Mouse (Mus musculus) R1 (cell line): Measurements from ENCODE around the gene Cenpq.
A peak's percentile ranks its signal among the peaks of the same experiment; 100 is the strongest.

Experiments used
- DNase-seq: peaks from one replicate; pipeline ENCODE4 v3.0.0-alpha.2; 2018; ENCODE audit warnings: low read depth, low spot score

The Cenpq gene

DNA sequence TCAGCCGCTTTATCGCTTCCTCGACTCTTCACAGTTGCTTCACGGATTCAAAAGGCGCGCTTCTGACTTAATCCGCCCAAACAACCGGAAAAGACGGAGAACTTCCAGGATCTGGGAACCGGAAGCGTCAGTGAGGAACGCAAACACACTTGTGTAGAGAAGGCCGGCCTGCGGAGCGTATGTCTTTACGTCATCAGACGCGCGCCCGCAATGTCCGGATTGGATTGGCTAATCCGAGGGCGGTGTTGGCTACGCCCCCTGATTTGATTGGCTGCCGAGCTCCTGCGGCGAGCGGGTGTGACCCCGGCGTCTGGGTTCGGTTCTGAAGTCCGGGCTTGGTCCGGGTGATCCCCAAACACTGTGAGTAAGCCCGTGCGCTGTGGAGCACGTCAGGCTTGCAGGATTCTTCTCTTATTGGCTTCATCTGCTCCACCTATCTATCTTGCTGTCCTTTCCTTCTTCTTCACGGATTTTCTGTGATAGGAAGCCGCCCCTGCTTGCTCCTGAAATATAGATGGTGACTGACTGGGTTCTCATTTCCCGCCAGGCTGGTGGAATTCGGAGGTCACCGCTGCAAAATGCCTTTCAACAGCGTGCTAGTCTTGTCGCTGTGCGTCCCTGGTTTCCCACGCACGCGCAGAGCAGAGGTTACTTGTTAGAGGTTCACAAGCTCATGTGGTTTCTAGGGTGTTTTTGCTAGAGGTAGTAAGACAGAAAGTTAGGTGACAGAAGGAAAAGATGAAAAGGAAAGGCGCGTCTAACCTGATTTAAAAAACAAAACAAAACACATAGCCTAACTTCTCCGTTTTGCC is at the start of gene Cenpq, which contains the start of gene Mut:
Gene Cenpq, minus strand, starts transcription at position 628 of the 812 bp plus-strand sequence.
Gene Mut, plus strand, starts transcription at position 266 of the 812 bp plus-strand sequence.
- DNase-seq, result peak; percentile 99

- peak; percentile 5 for DNase-seq
Observed at GRCm38 (mm10) chr17:40977914-40978313, 43.1 kb upstream of the Cenpq start.

DNA sequence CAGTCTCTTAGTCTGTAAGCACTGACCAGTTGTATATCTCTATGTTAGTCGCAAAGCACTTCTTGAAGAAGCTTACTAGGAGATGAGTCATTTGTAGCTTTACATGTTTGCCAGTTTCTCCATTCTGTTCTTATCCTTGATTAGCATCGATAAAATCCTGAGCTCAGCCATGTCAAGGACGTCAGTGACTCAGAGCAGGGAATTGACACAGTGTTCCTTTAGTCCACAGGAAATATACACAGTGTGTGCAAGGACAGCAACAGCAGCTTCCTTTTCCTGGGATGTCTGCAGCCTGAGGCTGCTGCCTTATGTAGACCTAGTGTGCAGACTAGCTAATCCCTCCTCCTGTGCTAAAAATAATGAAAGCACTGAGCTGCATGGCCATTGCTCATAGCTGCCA is 13.7 kb upstream of the Cenpq start:
- no peak for DNase-seq

- DNase-seq, result no peak
Observed at GRCm38 (mm10) chr17:40933985-40934384, 862 bp downstream of the Cenpq start.

DNA sequence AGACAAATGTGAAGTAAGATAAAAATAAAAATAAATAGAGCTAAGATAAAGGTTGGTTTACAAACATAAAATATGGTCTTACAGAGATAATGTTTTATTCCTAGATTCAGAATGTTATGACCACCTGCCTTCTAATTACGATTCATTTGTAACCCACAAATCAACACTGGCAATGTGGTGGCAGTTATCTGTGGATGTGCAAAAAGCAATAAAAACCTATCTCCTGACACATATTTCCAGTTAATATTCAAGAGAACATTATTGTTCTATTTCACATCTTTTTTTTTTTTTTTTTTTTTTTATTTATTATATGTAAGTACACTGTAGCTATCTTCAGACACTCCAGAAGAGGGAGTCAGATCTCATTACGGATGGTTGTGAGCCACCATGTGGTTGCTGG is 19.3 kb downstream of the Cenpq start:
- no peak for DNase-seq

DNA sequence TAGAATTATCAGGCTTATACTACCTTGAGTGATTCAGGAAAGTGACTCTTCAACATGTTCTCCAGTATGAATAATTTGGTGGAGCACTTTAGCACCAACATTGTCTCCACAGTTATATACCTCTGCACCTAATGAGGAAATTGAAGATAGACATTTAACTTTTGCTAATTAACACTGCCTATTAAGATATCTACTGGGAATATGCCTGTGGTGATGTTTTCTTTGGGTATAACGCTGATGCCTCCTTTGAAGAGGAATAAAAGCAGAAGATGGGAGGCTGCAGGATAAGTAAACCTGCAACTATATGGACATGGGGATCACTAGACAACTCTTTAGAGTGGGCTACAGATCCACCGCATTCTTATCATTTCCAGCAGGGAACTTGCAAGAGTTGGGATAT is 20.6 kb downstream of the Cenpq start, which contains the start of gene Glyatl3:
Gene Glyatl3, minus strand, starts transcription at position 101 of the 400 bp plus-strand sequence.
- no peak for DNase-seq

DNA sequence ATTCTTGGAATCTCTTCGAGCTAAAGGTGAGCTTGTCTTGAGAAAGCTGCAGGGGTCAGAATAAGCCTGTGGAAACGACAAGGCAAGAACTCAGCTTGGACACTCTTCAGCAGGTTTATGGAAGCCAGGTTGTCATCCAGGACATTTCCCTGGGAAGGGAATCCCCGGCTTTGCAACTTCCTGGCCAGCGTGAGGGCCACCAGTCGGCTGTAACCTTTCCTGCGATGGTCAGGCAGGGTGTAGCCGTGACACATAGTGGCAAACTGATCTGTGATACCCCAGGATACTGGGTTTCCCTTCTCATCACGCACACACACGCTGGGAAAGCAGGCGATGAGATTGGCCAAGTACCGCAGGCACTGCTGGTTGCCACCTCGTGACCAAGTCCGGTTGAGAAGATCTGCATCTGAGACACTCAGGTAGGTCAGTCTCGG is 30.1 kb downstream of the Cenpq start:
- DNase-seq, result peak; percentile 54

GRCm38 (mm10) chr17:40904056-40904597 is 30.7 kb downstream of the Cenpq start:
- DNase-seq, result peak; percentile 76

- DNase-seq, result no peak
Observed at GRCm38 (mm10) chr17:40903345-40903744, 31.5 kb downstream of the Cenpq start.

DNA sequence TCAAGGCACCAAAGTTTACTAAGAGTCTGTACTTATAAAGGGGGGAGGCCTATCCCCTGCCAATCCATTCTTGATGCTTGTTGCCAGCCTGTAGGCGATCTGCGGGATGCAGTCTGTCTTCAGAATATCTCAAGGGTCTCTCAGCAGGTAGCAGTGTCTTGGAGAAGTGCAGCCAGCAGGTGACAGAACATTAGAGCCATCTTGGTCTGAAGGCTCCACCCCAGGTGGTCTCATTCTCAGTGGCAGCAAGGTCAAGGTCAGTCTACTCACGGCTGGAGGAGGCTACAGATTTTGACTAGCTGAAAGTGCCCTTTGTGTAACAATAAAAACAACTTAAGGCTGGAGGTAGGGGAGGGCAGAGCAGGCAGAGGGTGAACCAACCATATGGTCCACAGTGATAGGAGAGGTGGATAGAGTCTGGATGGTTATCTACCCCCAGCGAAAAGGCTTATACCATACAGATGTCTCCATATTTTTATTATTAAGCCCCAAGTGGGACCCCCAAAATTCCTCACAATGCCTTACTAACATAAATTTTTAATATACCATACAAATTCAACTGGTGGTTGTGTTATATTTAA is 35.0 kb downstream of the Cenpq start:
- DNase-seq, result peak; percentile 72

GRCm38 (mm10) chr17:40896863-40897262 is 38.0 kb downstream of the Cenpq start:
- DNase-seq, result peak; percentile 32

DNA sequence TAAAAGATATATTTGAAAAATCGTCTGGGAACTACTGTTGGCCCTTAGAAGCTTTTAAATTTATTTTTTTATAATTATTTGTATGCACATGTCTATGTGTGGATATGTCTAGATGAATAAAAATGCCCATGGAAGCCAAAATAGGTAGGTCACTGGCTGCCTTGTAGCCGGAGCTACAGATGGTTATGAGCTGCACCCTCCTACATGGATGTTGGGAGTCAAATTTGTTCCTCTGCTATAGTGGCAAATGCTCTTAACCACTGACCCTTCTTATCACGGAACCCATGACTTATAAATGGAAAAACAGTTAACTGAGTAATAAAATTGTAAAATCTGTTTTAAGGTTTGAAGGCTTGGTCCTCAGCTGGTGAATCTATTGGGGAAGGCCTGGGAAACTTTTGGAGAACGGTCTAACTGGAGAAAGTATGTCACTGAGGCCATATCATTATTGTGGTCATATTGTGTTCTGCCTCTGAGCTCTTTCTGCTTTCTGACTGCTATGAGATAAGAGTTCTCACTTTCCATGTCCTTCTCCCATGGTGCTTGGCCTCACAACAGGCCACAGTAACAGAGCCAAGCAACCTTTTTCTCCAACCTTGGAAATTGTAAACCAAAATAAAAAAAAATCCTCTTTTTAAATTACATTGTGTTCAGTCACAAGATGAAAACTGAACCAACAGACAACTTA is 46.9 kb downstream of the Cenpq start:
- no peak for DNase-seq

DNA sequence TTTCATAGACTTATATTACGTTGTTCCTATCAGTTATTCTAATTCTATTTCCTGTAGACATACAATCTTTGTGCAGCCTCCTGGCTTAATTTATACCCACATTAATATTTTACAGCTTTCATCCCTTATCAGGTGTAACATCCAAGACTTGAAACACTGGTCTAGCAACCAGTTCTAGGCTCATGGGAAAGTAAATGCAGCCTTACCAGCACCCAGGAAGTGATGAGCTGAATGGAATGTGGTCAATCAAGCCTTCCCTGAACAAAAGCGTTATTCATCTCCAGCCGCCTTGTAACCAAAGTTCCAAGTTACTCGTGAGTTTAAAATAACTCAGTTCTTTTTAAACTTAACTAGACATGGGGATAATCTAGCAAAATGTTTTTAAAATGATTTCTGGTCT is 49.7 kb downstream of the Cenpq start:
- DNase-seq, result no peak

DNA sequence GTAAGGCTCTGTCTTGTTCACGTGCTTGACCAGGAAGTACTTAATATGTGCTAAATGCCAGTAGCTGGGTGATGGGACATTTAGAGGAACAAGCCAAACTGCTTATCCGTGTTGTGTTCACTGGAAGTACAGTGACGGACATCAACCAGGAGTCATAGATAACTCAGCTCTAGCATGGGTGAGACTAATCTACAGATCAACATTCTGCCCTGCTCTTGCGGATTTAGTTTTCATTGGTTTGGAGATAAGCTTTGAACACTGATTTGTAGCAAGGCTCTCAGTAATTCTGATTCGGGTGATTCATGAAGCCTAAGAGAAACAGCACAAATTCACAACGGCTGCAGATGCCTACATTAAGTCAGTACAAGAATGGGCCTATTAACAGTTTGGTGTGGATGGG is 52.7 kb downstream of the Cenpq start:
- DNase-seq, result no peak

GRCm38 (mm10) chr17:40879924-40880691 is 54.7 kb downstream of the Cenpq start, which contains the start of gene 9130008F23Rik:
9130008F23Rik (minus strand) TSS chr17:40880559.
- DNase-seq, result peak; percentile 47

GRCm38 (mm10) chr17:40879528-40879923 is 55.3 kb downstream of the Cenpq start:
- DNase-seq, result no peak

DNA sequence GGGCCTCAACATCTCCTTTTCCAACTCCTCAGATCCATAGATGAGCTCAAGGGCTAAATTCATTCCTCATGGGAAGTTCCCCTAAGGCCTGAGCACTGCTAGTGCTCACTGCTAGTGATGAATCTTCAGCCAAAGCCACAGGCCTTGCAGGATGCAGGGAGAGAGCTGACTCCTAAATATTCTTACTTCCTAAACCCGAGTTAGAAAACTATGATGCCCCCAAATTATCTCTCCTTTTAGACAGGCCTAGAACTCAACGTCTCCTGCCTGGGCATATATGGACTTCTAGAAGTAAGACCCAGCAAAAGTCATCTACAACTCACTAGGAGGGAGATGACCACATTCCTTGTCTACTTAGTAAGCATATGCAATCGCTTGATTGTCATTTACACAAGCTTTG is 57.1 kb downstream of the Cenpq start:
- peak; percentile 12 for DNase-seq

DNA sequence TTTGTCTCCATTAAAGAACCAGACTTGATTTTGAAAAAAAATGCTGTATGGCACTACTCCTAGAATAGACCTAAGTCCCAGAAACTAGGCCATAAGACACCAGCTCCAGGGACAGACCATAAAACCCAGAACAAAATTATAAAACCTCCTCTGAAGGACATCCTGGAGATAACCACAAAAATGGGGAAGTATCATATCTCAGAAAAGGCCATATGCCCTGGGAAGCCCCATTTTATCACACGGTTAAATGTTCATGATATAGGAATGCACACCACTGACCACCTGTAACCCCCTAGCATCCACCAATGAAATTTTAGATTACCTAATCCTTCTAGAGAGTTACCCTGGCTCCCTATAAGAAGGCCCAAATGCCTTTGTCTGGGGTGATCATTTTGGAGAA is 59.3 kb downstream of the Cenpq start:
- no peak for DNase-seq

- no peak for DNase-seq
Observed at GRCm38 (mm10) chr17:40874701-40875100, 60.1 kb downstream of the Cenpq start.

- no peak for DNase-seq
Observed at GRCm38 (mm10) chr17:40873582-40874011, 61.2 kb downstream of the Cenpq start.
